ENCODE assay signal across 8 mouse cellular contexts in the genomic region with DNA sequence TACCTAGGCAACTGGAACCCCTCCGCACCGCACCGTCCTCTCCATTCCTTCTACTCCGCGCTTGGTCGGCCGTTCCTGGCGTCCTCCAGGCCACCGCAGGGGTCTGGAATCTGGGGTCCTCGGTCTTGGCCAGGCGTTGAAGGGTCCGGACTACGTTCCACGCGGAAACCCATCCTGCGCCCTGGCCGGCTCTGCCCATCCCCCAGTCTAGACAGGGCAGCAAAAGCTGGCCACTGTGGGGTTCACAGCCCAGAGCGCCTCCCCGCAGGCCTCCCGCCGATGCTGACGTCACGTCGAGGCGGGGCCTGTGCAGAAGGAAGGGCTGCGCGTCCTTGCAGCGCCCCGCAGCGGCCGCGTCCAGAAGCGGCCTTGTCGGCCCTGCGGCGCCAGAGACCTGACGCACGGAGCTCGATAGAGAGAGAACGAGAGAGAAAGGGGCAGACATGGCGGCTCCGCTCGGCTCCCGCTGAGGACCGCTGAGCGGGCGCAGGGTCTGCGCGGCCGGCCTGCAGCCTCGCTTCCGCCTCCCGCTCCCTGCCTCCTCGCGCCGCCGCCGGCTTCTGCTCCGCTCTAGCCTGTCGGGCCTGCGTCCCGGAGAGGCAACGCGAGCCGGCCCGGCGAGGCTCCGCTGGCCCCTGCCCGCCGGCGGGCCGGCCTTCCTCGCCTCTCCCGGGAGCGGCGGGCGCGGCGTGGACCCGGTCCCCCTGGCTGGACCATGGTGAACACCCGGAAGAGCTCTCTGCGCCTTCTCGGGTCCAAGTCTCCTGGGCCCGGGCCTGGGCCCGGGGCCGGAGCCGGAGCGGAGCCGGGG. TPM values are rescaled to one million over a fixed set of nuclear protein-coding genes. Genes with fewer than 3 reads are reported as not detected.
DNase-seq lines count a peak whose midpoint lies in the region; ATAC-seq and TF ChIP-seq lines count a peak whose summit lies in the region.

A gene (plus strand): TSS at position 360 of the 811 bp plus-strand sequence.

- no peaks in the 10 kb centered on the region for H3K9me3 ChIP-seq in embryonic facial prominence, embryonic 15.5 days (replicated peaks)
- H3K9me3 ChIP-seq in kidney, embryonic 14.5 days (ENCODE audit: control insufficient read depth, low read length): no peaks in the 10 kb centered on the region
- no peaks in the 10 kb centered on the region for H3K9me3 ChIP-seq in limb, embryonic 15.5 days

- peak; percentile 94 for DNase-seq in 416B (ENCODE audit: low read depth)
- DNase-seq in heart, adult 9 months (ENCODE audit: low spot score in 2 of 2): peak; percentile 95 to 97
- peak; percentile 84 to 94 for DNase-seq in monocyte, adult 2 months (ENCODE audit: low read depth in 1 of 2, low spot score in 2 of 2)
- DNase-seq in spleen, postnatal 36 days (ENCODE audit: low spot score in 2 of 2): peak; percentile 97

- WGBS in bone marrow, adult 2 months: under 1% methylated on average over 89 of the region's 89 CpGs
- WGBS in embryonic facial prominence, embryonic 15.5 days: under 1% methylated on average over 85 of the region's 89 CpGs
- WGBS in kidney, embryonic 14.5 days: 1% methylated on average over 80 of the region's 89 CpGs
- WGBS in limb, embryonic 15.5 days: under 1% methylated on average over 86 of the region's 89 CpGs

- H3K4me2 ChIP-seq in embryonic facial prominence, embryonic 15.5 days (replicated peaks): peak within 1 kb of the TSS; percentile 63
- H3K4me2 ChIP-seq in kidney, embryonic 14.5 days (replicated peaks; ENCODE audit: low read depth, low read length): peak within 1 kb of the TSS; percentile 67
- peak within 1 kb of the TSS; percentile 56 for H3K4me2 ChIP-seq in limb, embryonic 15.5 days

- peak within 1 kb of the TSS; percentile 99 for H3K27ac ChIP-seq in bone marrow, adult 2 months (ENCODE audit: control insufficient read depth, insufficient read depth, low read depth, low read length, poor library complexity)
- H3K27ac ChIP-seq in embryonic facial prominence, embryonic 15.5 days (replicated peaks): peak within 1 kb of the TSS; percentile 98
- H3K27ac ChIP-seq in kidney, embryonic 14.5 days (ENCODE audit: low read depth, low read length): peak within 1 kb of the TSS; percentile 96
- H3K27ac ChIP-seq in limb, embryonic 15.5 days: peak within 1 kb of the TSS; percentile 98

- H3K9ac ChIP-seq in embryonic facial prominence, embryonic 15.5 days: peak within 1 kb of the TSS; percentile 98
- H3K9ac ChIP-seq in kidney, embryonic 14.5 days (ENCODE audit: low read depth, low read length): peak within 1 kb of the TSS; percentile 99
- H3K9ac ChIP-seq in limb, embryonic 15.5 days: peak within 1 kb of the TSS; percentile 99

- peak within 1 kb of the TSS; percentile 86 for H3K4me3 ChIP-seq in bone marrow, adult 2 months (replicated peaks; ENCODE audit: control insufficient read depth, low read depth, low read length)
- H3K4me3 ChIP-seq in embryonic facial prominence, embryonic 15.5 days (replicated peaks): peak within 1 kb of the TSS; percentile 86
- peak within 1 kb of the TSS; percentile 66 for H3K4me3 ChIP-seq in kidney, embryonic 14.5 days (ENCODE audit: low read length)
- H3K4me3 ChIP-seq in limb, embryonic 15.5 days: peak within 1 kb of the TSS; percentile 93

- TF ChIP-seq CTCF in bone marrow, adult 2 months (IDR thresholded peaks at IDR 0.05; ENCODE audit: control insufficient read depth, insufficient read depth, low read length): peak; percentile 95

- peak; percentile 98 for TF ChIP-seq POLR2A in bone marrow, adult 2 months (IDR thresholded peaks at IDR 0.05; ENCODE audit: borderline replicate concordance, control insufficient read depth, low read depth, low read length)

- H3K36me3 ChIP-seq in embryonic facial prominence, embryonic 15.5 days: no peaks in the 10 kb centered on the region
- H3K36me3 ChIP-seq in kidney, embryonic 14.5 days (ENCODE audit: control insufficient read depth, insufficient read depth, low read length): no peaks in the 10 kb centered on the region
- no peaks in the 10 kb centered on the region for H3K36me3 ChIP-seq in limb, embryonic 15.5 days

- H3K27me3 ChIP-seq in embryonic facial prominence, embryonic 15.5 days: no peaks in the 10 kb centered on the region
- H3K27me3 ChIP-seq in kidney, embryonic 14.5 days (ENCODE audit: control insufficient read depth, insufficient read depth, low read length): no peaks in the 10 kb centered on the region
- no peaks in the 10 kb centered on the region for H3K27me3 ChIP-seq in limb, embryonic 15.5 days

- peak; percentile 97 for ATAC-seq in embryonic facial prominence, embryonic 15.5 days (ENCODE audit: insufficient number of reproducible peaks, low FRiP score, low TSS enrichment, low read depth)
- peak; percentile 99 for ATAC-seq in kidney, embryonic 14.5 days (ENCODE audit: low FRiP score, low TSS enrichment)
- peak; percentile 96 for ATAC-seq in limb, embryonic 15.5 days (ENCODE audit: insufficient number of reproducible peaks, low FRiP score, low TSS enrichment, low read depth)

- no peaks in the 10 kb centered on the region for H3K4me1 ChIP-seq in bone marrow, adult 2 months (ENCODE audit: control insufficient read depth, insufficient read depth, low read length)
- H3K4me1 ChIP-seq in embryonic facial prominence, embryonic 15.5 days: peaks cover 3% of the 10 kb centered on the region
- no peaks in the 10 kb centered on the region for H3K4me1 ChIP-seq in kidney, embryonic 14.5 days (ENCODE audit: control insufficient read depth, insufficient read depth, low read length)
- H3K4me1 ChIP-seq in limb, embryonic 15.5 days: peaks cover 3% of the 10 kb centered on the region; the same call in 1 of the 2 replicates

RNA-seq across cellular contexts. Expression of the gene that starts here (rescaled TPM):
- 19.0 and 26.5 TPM in 2 replicates for polyA plus RNA-seq in bone marrow, adult 2 months (2011; ENCODE audit: insufficient read depth, insufficient read length, low replicate concordance, missing spikeins)
- 10.5 and 10.7 TPM in 2 replicates for polyA plus RNA-seq in embryonic facial prominence, embryonic 15.5 days (2015; fragmentation: Nextera tagmentation; extraction: Ambion mirVana)
- polyA plus RNA-seq in kidney, embryonic 14.5 days (2014; fragmentation: Nextera tagmentation; extraction: Ambion mirVana): 15.7 and 21.8 TPM in 2 replicates
- 6.8 and 9.6 TPM in 2 replicates for polyA plus RNA-seq in limb, embryonic 15.5 days (2015; fragmentation: Nextera tagmentation; extraction: Ambion mirVana)

Comparison
In these comparisons a context has a peak if more than half of its experiments do, and no peak if none do; other contexts are left out.
1. Peak in every context shown above with its lines: DNase-seq, ATAC-seq, H3K4me3 ChIP-seq and H3K27ac ChIP-seq.